Mouse (Mus musculus): ENCODE measurements around the gene Acadl. TPM values are rescaled to one million over a fixed set of nuclear protein-coding genes. Genes with fewer than 3 reads are reported as not detected.

Gene Acadl
- polyA plus RNA-seq, 1 experiment from 2014 or later = 42.9 TPM

- H3K9me3 ChIP-seq (replicated peaks) = no peaks in the 10 kb centered on the region
- no peak for DNase-seq (ENCODE audit: low spot score)
- 89% methylated on average over 4 of the region's 4 CpGs for WGBS
These were observed 2.6 kb upstream of the Acadl start for GRCm38 (mm10) chr1:66865633-66866032.

GRCm38 (mm10) chr1:66863741-66864495 is 841 bp upstream of the Acadl start:
- Histone ChIP-seq H3K4me3 (peak overlapping the region; percentile 96), H3K27ac (no peak overlapping the region), H3K4me1 (peaks cover 26% of the 10 kb centered on the region), H3K27me3 (ENCODE audit: low read depth, poor library complexity, severe bottlenecking) (no peaks in the 10 kb centered on the region), H3K36me3 (0 out of 2 replicates have a peak, but pooled peaks cover 2% of the 10 kb centered on the region), H3K9me3 (replicated peaks) (no peaks in the 10 kb centered on the region)
- DNase-seq (ENCODE audit: low spot score) = no peak
- 20% methylated on average over 9 of the region's 9 CpGs for WGBS

More at GRCm38 (mm10) chr1:66865633-66866032, 2.6 kb upstream of the Acadl start:
- Histone ChIP-seq H3K4me1 (peaks cover 26% of the 10 kb centered on the region), H3K27me3 (ENCODE audit: low read depth, poor library complexity, severe bottlenecking) (no peaks in the 10 kb centered on the region), H3K27ac (no peak overlapping the region), H3K4me3 (no peak overlapping the region), H3K36me3 (0 out of 2 replicates have a peak, but pooled peaks cover 1% of the 10 kb centered on the region)

DNA sequence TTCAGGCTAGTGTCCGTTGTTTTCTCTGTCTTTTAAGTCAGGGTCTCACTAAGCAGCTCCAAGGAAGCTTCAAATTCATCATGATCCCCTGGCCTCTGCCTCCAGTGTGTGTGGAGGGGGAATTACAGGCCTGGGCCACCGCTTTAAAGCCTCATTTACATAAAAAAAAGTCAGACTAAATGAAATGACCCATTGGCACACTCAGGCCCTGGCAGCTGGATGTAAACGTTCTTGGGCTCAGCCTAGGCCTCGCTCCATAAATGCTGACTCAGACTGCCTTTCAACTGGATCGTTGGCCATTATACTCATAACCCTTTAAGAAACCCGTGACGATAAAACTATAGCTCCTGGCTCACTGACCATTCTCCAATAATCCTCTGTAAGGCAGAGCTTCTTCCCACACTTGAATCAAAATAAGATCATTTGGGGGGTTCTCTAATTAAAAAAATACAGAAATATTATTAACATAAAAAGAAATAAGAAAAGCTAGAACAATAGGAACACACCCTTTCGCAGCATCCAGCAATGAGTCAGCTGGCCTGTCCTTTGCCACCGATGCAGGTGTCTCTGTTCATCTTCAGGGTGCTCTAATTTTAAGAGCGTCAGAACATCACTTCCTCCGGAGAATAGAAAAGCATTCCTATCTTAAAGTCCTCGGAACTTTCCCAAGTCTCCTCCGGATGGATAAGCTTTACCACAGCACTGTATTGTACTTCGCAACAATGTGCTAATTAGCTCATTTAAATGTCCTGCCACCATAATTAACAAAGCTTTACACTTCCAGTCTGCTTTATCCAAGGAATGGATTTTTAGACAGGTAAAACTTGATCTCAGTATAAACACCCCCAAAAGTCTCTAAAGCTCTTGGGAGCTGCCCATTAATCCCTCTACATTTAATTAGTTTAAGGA is 1.1 kb downstream of the Acadl start:
- Histone ChIP-seq H3K4me3 (peak overlapping the region; percentile 96), H3K27ac (peak overlapping the region; percentile 96; the same call in 1 of the 2 replicates), H3K9me3 (replicated peaks) (no peaks in the 10 kb centered on the region), H3K27me3 (ENCODE audit: low read depth, poor library complexity, severe bottlenecking) (no peaks in the 10 kb centered on the region), H3K36me3 (peaks cover 7% of the 10 kb centered on the region), H3K4me1 (peaks cover 26% of the 10 kb centered on the region)
- WGBS = 31% methylated on average over 14 of the region's 14 CpGs
- no peak for DNase-seq (ENCODE audit: low spot score)

DNA sequence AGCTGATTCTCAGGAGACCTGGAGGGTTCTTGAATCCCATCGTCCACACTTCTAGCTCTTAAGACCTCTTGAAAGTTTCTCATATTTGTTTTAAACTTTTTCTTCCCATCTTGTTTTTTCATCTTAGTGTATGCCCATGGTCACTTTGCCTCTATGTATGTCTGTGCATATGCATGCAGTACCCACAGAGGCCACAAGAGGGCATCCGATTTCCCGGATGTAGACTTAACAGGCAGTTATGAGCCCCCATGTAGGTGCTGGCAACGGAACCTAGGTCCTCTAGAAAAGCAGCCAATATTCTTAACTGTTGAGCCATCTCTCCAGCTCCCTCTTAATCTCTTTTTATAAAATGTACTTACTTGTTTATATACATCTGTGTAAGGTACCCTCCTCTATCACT is 15.6 kb downstream of the Acadl start:
- Histone ChIP-seq H3K27ac (no peak overlapping the region), H3K4me1 (no peaks in the 10 kb centered on the region), H3K36me3 (peaks cover 64% of the 10 kb centered on the region), H3K27me3 (ENCODE audit: low read depth, poor library complexity, severe bottlenecking) (no peaks in the 10 kb centered on the region), H3K4me3 (no peak overlapping the region), H3K9me3 (replicated peaks) (no peaks in the 10 kb centered on the region)
- 90% methylated on average over 4 of the region's 4 CpGs for WGBS
- no peak for DNase-seq (ENCODE audit: low spot score)

DNA sequence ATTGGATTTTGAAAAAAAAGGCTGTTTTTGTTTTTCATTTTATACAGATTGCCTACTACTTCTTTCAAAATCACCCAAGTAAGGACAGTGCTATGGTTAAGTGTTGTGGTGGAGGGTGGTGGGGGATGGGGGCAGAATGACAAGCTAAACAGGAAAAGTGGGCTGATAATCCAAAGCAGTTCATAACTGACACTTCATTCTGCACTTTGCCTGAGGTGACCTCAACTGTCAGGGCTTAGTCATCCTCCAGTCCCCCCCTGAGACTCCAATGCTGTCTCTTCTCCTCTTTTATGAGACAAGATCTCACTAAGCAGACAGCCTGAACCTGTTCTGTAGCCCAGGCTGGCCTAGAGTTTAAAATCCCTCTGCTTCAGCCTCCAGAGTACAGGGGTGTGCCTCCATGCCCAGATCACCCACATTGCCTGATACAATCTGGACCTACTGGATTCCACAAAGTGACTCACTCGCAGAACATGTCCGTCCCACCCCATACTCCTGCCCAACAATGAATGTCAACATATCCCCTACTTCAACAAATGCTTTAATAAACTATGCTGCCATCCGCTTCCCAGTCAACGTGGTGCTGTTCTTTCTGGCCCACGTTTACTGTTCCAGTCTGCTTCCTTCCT is 17.3 kb downstream of the Acadl start:
- no peak for DNase-seq (ENCODE audit: low spot score)
- Histone ChIP-seq H3K27ac (no peak overlapping the region), H3K4me1 (no peaks in the 10 kb centered on the region), H3K9me3 (replicated peaks) (no peaks in the 10 kb centered on the region), H3K4me3 (no peak overlapping the region), H3K36me3 (peaks cover 59% of the 10 kb centered on the region), H3K27me3 (ENCODE audit: low read depth, poor library complexity, severe bottlenecking) (no peaks in the 10 kb centered on the region)
- WGBS = 92% methylated on average over 5 of the region's 5 CpGs

GRCm38 (mm10) chr1:66841938-66842337 is 21.1 kb downstream of the Acadl start:
- 75% methylated on average over 10 of the region's 10 CpGs for WGBS
- H3K4me1 ChIP-seq = no peaks in the 10 kb centered on the region; the same call in 1 of the 2 replicates
- H3K27ac ChIP-seq = no peak overlapping the region
- no peaks in the 10 kb centered on the region for H3K9me3 ChIP-seq (replicated peaks)
- peaks cover 28% of the 10 kb centered on the region for H3K36me3 ChIP-seq
- H3K27me3 ChIP-seq (ENCODE audit: low read depth, poor library complexity, severe bottlenecking) = no peaks in the 10 kb centered on the region
- H3K4me3 ChIP-seq = no peak overlapping the region
- DNase-seq (ENCODE audit: low spot score) = no peak

DNA sequence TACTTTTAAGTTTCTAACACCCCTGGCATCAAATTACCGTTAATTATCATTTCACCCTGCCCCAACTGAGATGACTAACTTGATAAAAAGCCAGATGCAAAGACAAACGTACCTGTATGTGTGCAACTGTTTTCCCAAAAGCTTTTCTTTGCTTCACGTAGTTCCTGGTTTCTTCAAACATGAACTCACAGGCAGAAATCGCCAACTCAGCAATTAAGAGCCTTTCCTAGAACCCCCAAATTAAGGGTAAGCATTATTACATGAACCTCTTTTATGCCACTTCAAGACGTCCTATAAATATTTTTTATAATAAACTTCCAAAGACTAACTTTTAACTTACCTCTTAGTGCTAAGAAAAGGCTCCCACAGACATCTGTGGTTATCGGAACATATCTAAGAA is 21.6 kb downstream of the Acadl start:
- WGBS = 82% methylated on average over 6 of the region's 6 CpGs

DNA sequence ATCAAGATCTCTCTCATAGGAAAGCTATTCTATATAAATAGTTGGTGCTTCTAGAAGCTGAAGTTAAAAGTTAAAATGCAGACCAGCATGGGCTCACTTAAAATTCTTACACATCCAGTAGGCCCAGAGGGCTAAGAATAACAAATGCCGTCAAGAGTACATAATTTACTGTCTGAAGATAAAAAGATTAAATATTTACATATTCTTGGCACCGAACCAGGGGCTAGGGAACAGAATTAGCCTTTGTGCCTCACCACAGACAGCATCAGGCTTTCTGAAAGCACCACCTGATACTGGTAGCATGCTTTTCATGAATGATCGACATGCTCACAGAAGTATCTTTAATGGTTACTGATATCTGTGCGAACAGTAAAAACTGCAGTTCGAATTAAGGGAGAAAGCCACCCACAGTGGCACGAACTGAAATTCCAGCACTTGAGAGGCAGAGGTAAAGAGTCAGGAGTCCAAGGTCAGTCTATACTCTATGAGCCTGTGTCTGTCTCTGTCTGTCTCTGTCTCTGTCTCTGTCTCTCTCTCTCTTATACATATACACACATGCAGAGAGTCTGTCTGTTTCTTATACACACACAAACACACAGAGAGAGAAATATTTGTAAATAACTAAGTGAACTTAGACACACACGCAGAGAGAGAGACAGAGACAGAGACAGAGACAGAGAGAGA is 23.2 kb downstream of the Acadl start:
- peaks cover 23% of the 10 kb centered on the region for H3K36me3 ChIP-seq

More for the DNA sequence above, 21.6 kb downstream of the Acadl start:
- Histone ChIP-seq H3K27ac (no peak overlapping the region), H3K36me3 (peaks cover 26% of the 10 kb centered on the region), H3K4me1 (no peaks in the 10 kb centered on the region; the same call in 1 of the 2 replicates), H3K27me3 (ENCODE audit: low read depth, poor library complexity, severe bottlenecking) (no peaks in the 10 kb centered on the region), H3K9me3 (replicated peaks) (no peaks in the 10 kb centered on the region), H3K4me3 (no peak overlapping the region)
- no peak for DNase-seq (ENCODE audit: low spot score)

DNA sequence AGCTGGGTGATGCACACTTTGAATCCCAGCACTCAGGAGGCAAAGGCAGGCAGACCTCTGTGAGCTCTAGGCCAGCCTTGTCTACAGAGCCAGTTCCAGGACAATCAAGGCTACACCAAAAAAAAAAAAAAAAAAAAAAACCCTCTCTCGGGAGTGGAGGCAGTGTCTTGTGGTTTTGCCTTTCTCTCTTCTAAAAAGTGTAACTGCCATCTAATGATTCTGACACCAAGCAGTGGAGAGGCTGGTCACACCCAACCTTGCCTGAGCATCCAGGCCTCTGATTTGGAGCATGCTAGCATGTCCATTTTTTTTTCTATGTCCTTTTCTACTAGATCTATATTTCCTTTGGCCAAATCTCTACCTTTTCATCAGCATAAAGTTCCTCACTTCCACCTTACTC is 23.9 kb downstream of the Acadl start:
- Histone ChIP-seq H3K27ac (no peak overlapping the region), H3K4me3 (no peak overlapping the region), H3K27me3 (ENCODE audit: low read depth, poor library complexity, severe bottlenecking) (no peaks in the 10 kb centered on the region), H3K9me3 (replicated peaks) (no peaks in the 10 kb centered on the region), H3K36me3 (peaks cover 22% of the 10 kb centered on the region; the same call in 1 of the 2 replicates), H3K4me1 (peaks cover 5% of the 10 kb centered on the region)
- 69% methylated on average over 1 of the region's 1 CpGs for WGBS
- DNase-seq (ENCODE audit: low spot score) = no peak

More for the DNA sequence above, 23.2 kb downstream of the Acadl start:
- no peak overlapping the region for H3K27ac ChIP-seq
- H3K27me3 ChIP-seq (ENCODE audit: low read depth, poor library complexity, severe bottlenecking) = no peaks in the 10 kb centered on the region
- no peak for DNase-seq (ENCODE audit: low spot score)
- no peaks in the 10 kb centered on the region for H3K9me3 ChIP-seq (replicated peaks)
- H3K4me1 ChIP-seq = no peaks in the 10 kb centered on the region; the same call in 1 of the 2 replicates
- H3K4me3 ChIP-seq = no peak overlapping the region
- 92% methylated on average over 7 of the region's 7 CpGs for WGBS

DNA sequence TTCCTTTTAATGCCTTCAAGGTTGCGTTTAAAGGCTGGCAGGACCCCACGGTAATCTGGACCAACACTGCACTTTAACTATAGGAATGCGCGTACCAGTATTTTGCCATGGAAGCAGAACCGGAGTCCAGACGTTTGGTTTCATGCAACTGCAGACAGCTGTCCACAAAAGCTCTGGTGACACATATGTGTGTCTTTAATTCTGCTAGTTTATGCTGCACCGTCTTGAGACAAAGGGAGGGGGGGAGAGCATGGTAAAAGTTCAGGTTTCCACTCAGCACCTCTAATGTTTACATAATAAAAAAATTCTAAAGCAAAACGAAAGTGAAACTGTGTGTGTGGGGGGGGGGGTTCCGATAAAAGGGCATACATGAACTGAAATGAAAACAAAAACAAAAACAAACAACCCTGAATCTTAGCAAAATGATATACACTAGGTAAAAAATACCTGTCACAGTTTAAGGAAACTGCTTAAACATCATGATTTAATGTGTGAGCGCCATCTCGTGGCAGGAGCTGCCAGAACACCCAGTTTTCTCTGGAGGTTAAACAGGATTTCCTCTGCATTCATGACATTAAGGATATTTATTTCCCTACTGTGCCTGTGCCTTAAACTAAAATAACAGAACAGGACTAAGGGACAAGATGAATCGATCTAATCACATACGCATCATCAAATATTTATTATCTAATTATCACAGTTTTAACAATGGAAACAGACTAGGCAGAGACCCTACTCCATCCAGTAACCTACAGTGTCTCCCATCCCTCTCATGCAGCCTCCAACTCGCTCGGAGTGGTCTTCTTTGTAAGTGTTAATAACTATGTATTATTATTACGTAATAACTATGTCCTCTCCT is 24.7 kb downstream of the Acadl start:
- Histone ChIP-seq H3K9me3 (replicated peaks) (no peaks in the 10 kb centered on the region), H3K27ac (no peak overlapping the region), H3K4me3 (no peak overlapping the region), H3K36me3 (peaks cover 22% of the 10 kb centered on the region; the same call in 1 of the 2 replicates), H3K27me3 (ENCODE audit: low read depth, poor library complexity, severe bottlenecking) (no peaks in the 10 kb centered on the region), H3K4me1 (peaks cover 13% of the 10 kb centered on the region)
- DNase-seq (ENCODE audit: low spot score) = peak; percentile 77
- WGBS = 60% methylated on average over 16 of the region's 16 CpGs

DNA sequence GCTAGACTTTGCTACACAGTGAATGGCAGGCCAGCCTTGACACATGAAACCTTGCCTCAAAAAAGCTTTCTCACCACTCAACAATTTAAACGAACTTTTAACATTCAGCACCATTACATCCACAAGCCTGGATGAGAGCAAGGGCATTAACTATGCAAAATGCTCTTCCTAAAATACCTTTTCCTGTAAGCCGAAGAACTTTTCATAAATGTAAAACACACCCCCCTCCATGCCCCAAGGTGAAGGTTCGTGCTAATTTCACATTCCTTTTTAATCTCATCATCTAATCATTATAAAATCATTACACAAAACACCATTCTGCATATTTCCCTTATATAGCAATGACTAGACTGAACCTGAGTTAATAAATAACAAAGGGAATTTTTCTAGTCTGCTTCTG is 25.9 kb downstream of the Acadl start:
- Histone ChIP-seq H3K27ac (no peak overlapping the region), H3K36me3 (peaks cover 11% of the 10 kb centered on the region; the same call in 1 of the 2 replicates), H3K9me3 (replicated peaks) (no peaks in the 10 kb centered on the region), H3K4me3 (no peak overlapping the region), H3K27me3 (ENCODE audit: low read depth, poor library complexity, severe bottlenecking) (no peaks in the 10 kb centered on the region), H3K4me1 (peaks cover 15% of the 10 kb centered on the region)
- 74% methylated on average over 3 of the region's 3 CpGs for WGBS
- no peak for DNase-seq (ENCODE audit: low spot score)
